Mouse (Mus musculus) adrenal gland, postnatal 14 days (tissue): ENCODE data around the gene Fblim1. TPM values are rescaled to one million over a fixed set of nuclear protein-coding genes. Genes with fewer than 3 reads are reported as not detected.
"Not testable (repeated sequence)": the region's sequence is repeated elsewhere in the genome, so short reads cannot be mapped to it uniquely, and the experiment has no call there.

Source experiments
- DNase-seq: peaks from one replicate; pipeline ENCODE4 v3.0.0; 2021; ENCODE audit warnings: mixed read lengths
- total RNA-seq: library from RNA; stranded (reverse); gene quantifications from 2 replicates; pipeline ENCODE4 v1.2.3, GENCODE M21; 2021

Gene Fblim1
- total RNA-seq, 1 experiment from 2014 or later = 13.2 TPM

DNA sequence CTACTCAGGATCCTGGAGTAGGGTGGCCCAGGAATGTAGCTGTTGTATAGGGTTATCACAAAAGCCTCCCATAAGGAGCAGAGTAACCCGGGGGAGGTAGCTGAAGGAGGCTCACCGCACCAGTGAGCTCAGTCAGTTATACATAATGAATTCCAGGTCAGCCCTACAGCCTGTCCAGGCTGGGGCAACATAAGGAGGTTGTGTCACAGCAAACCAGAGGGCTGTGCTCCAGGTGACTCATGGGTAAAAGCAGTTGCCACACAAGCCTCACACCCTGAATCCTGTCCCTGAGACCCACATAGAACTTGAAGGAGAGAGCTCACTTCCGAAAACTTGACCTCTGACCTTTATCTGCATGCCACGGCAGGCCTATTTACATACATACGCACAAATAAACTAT, 36.9 kb downstream of the Fblim1 start:
- peak; percentile 38 for DNase-seq

DNA sequence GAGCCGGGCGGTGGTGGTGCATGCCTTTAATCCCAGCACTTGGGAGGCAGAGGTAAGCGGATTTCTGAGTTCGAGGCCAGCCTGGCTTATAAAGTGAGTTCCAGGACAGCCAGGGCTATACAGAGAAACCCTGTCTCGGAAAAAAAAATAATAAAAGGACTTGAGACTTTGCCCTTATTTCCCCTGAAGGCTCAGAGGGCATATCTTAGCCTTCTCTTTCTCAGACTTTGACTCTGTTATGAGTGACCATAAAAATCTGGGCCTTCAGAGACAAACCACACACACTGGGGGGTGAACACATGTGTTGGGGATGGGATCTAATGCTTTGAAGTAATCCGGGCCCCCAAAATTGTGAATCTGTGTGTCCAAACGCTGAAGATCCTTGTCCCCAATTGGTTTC, 38.7 kb downstream of the Fblim1 start:
- not testable (repeated sequence) for DNase-seq

DNA sequence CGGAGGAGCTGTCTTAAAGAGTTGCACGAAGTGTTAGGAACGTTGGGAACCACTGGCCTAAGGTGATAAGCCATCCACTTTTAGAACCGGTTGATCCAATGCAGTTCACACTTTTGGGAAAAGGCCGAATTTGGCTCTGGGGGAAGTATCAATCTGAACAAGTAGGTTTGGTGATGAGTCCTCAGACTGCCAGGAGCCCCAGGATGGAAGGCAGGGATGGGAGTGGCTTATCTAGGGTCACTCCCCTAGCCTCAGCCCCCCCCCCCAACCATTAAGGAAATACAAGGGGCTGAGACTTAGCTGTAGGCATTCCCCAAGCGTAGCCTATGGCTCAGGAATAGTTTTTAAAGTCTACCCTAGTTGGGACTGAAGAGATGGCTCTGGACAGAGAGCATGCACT, 39.7 kb downstream of the Fblim1 start:
- no peak for DNase-seq

DNA sequence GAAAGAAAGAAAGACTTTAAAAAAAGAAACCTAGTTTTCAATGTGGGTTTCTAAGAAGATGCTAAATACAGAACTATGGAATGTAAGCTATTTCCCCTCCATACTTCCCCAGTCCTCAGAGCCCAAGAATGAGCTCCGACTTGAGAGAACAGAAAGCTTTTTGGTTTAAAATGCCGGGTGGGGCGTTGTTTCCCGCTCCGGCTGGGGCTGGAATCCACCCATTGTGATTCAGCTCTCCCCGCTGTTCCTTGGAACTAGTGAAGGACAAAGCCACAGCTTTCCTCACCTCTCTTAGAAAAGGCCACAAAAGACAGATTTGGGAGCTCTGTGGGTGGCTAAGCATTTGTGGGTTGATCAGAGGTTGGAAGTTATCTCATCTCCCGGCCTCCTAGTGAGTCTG, 40.6 kb downstream of the Fblim1 start:
- peak; percentile 65 for DNase-seq

DNA sequence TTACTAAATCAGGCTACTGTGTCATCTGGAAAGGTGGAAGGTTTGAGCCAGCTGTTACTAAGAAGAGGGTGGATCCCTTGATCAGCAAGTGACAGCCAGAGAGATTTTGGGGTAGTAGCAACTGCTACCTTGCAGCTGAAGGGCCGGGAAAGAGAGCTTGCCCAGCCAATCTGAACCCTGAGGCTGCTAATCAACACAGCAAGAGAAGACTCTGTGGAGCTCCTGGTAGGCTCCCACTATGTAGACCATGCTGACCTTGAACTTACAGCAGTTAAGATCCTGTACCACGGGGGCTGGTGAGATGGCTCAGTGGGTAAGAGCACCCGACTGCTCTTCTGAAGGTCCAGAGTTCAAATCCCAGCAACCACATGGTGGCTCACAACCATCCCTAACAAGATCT, 41.2 kb downstream of the Fblim1 start:
- DNase-seq = no peak

DNA sequence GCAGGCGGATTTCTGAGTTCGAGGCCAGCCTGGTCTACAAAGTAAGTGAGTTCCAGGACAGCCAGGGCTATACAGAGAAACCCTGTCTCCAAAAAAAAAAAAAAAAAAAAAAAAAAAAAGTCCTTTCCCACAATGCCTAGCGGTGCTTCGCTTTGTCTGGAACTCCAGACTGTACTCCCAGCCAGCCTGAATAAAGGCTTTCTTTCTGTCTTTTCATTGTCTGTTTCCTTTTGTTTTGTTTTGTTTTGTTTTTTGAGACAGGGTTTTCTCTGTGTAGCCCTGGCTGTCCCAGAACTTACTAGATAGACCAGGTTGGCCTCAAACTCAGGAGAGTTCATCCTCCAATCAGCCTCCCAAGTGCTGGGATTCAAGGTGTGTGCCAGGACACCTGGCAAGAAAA, 41.7 kb downstream of the Fblim1 start:
- no peak for DNase-seq

- DNase-seq = no peak
These were observed 43.6 kb downstream of the Fblim1 start for GRCm38 (mm10) chr4:141562281-141562680.

DNA sequence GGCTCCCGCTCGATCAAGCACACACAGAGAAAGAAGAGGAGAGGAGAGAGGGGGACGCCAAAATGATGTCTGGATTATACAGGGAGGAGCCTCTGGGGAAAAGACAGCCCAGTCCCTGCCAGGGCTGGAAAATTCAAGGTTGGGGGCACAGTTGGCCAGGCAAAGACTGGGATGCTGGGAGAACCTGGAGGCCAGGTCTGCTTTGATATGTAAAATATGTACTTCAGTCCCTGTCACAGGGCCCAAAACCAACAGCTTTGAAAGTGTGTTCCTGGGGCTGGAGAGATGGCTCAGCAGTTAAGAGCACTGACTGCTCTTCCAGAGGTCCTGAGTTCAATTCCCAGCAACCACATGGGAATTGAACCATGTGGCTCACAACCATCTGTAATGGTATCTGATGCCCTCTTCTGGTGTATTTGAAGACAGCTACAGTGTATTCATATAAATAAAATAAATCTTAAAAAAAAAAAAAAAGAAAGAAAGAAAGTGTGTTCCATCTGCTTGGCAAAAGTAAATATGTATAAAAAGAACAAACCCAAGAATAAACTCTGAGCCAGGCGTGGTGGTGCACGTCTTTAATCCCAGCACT, 44.5 kb downstream of the Fblim1 start:
- not testable (repeated sequence) for DNase-seq

GRCm38 (mm10) chr4:141559898-141560263, 46.0 kb downstream of the Fblim1 start:
- peak; percentile 92 for DNase-seq

DNA sequence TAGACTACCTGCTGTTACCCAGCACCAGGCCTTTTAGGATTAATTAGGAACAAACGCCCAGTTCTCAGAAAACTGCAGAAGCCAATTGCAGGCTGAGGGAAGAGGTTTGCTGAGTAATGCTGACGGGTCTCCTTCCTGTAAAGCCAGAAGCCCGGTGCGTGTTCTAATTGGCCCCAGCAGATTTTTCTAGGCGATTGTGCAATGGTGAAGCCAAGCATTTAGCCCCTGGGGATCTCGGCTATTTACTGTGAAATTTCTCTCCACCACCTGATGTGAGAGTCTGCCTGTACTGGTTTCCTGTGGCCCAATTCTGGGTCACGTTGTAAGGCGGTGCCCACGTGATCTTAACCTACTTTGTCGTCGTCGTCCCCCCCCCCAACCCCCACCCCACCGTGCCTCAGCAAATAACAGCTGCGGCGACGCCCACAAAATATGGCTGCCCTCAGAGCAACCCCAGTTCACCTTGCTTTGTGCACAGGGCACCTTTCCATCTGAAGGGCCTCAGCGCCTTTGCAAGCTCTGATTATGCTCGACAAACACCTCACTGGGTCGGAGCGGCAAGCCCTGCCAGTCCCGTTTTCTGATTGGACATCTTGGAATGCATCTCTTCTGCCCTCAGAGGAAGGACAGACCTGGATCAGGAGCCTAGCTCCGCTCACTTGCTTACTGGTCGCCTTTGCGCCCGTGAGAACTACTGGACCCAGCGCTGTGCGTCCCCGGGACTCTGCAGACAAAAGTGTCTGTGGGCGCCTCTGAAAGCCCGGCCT, 46.6 kb downstream of the Fblim1 start:
- peak; percentile 85 for DNase-seq

DNA sequence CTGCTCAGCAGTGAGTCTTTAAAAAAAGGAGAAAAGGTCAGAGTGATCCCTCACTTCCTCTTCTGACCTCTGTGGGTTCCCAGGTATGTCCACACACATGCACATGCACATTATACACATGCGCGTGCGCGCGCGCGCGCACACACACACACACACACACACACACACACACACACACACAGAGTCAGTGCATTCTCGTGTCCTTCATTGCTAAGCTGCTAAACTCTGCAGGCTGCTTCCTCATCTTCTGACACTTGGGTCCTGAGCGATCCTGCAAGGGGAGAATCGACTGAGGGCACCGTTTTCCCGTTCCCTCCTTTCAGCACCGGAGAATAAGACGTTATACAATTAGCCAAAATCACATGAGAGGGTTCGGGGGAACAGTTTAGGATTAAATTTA, 47.2 kb downstream of the Fblim1 start:
- no peak for DNase-seq

DNA sequence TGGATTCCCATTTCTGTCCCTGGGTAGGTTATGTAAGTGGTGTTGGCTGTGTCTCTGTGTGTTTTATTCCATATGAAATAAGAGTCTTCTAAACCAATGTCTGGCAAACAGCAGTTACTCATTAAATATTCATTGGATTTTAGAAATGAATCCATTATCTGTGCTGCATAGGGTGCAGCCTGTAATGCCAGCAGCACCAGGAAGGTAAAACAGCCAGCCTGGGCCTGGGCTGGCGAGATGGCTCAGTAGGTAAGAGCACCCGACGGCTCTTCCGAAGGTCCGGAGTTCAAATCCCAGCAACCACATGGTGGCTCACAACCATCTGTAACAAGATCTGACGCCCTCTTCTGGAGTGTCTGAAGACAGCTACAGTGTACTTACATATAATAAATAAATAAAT, 49.7 kb downstream of the Fblim1 start:
- DNase-seq = not testable (repeated sequence)

GRCm38 (mm10) chr4:141554255-141554865, 51.5 kb downstream of the Fblim1 start:
- not testable (repeated sequence) for DNase-seq

DNA sequence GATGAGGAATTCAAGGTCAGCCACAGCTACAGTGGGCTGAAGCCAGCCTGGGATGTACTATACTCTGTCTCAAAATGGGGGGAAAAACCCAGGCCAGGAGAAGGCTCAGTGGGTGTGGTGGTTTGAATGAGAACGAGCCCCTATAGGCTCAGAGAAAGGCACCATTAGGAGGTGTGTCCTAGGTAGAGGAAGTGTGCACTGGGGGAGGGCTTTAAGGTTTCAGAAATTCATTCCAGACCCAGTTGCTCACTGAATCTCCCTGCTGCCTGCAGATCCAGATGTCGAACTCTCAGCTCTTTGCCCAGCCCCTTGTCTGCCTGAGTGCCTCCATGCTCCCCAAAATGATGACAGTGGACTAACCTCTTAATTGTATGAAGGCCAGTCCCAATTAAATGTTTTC, 53.4 kb downstream of the Fblim1 start:
- no peak for DNase-seq

GRCm38 (mm10) chr4:141547299-141547698, 58.6 kb downstream of the Fblim1 start:
- DNase-seq = no peak

DNA sequence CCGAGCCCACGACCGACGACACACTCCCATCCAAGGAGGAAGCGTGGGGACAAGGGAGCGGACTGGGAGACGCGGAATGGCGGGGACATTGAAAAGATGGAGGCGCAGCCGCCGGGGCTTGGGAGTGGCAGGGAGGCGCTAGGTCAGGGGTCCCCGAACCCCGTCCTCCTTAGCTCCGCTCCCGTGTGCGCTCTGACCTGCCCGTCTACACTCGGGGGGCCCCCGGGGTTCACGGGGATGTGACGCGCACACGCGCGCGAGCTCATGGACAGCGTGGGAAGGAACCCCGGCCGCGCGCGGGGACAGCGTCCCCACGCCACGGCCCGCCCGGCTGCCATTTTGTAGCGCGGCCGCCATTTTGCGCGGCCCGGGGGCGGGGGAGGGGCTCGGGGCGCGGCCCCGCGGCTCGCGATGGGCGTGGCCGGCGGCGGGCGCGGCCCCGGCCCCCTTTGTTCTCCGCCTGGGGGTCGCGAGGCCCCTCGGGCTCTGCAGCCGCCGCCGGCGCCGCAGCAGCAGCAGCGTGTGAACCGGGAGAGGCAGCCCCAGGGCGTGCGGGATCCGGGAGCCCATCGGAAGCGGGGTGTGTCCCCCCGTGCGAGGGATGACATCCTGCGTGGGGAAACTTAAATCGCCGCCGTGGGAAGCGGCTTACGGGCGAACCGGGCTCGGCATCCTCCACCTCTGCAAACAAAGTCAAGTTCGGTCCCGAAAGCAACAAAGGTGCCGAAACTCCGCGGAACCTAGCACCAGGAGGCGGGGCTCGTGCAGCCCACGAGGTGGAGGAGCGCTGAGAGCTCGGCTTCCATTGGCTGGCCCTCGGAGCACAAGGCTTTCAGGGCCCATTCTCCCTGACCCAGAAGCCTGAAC, 59.3 kb downstream of the Fblim1 start:
- DNase-seq = peak; percentile 93

- DNase-seq = peak; percentile 100
These were observed 60.1 kb downstream of the Fblim1 start for GRCm38 (mm10) chr4:141545743-141546333.

- peak; percentile 88 for DNase-seq
These were observed 60.7 kb downstream of the Fblim1 start for GRCm38 (mm10) chr4:141545071-141545742.

GRCm38 (mm10) chr4:141544536-141544935, 61.4 kb downstream of the Fblim1 start:
- DNase-seq = no peak

DNA sequence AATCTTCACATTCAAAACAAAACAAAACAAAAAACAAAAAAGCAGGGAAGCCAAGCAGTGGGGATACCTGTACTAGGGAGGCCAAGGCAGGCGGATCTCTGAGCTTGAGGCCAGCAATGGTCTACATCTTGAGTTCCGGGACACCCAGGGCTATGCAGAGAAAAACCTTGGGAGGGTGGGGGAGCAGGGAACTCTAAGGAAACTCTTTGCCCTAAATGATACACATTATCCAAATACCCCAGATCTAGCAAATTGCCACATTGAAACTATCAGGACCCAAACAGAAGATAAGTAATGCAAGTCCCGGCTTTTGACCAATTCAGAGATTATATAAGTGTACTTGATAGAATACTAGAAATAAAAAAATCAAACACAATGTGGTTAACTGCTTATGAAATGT, 62.3 kb downstream of the Fblim1 start:
- DNase-seq = no peak

- DNase-seq = no peak
These were observed 64.0 kb downstream of the Fblim1 start for GRCm38 (mm10) chr4:141541851-141542250.

GRCm38 (mm10) chr4:141540844-141541243, 65.1 kb downstream of the Fblim1 start:
- DNase-seq = no peak
